Mouse (Mus musculus) cerebellum, postnatal 25 days (tissue): ENCODE results near the gene Gm13040.
"Not testable (repeated sequence)": the region's sequence is repeated elsewhere in the genome, so short reads cannot be mapped to it uniquely, and the experiment has no call there.

Source experiments
- DNase-seq, 2 experiments: peaks; one replicate each; pipeline ENCODE4 v3.0.0; 2021; ENCODE audit warnings: mixed read lengths in 2 of 2

Gm13040 gene

DNA sequence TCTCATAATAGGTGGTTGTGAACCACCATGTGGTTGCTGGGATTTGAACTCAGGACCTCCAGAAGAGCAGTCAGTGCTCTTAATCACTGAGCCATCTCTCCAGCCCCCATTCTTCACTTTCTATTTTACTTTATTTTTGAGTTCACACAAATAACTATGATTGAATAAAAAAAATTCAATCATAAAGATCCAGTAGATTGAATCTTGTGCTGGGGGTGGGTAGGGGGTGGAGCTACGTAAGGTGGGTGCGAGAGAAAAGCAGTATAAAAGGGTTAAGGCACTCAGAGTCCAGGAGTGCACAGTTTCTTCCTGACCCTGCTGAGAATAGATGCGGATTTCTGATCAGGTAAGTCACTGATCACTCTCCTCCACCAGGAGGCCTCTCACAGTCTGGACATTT is at the start of gene Gm13040:
Gene Gm13040, plus strand, starts transcription at position 301 of the 400 bp plus-strand sequence.
- DNase-seq: not testable (repeated sequence)

DNA sequence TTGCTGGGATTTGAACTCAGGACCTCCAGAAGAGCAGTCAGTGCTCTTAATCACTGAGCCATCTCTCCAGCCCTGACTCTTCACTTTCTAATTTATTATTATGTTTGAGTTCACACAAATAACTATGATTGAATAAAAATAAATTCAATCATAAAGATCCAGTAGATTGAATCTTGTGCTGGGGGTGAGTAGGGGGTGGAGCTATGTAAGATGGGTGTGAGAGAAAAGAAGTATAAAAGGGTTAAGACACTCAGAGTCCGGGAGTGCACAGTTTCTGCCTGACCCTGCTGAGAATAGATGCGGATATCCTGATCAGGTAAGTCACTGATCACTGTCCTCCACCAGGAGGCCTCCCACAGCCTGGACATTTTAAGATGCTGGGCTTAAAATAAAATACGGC is 24.7 kb upstream of the Gm13040 start, which contains the start of gene Gm13043:
Gene Gm13043, plus strand, starts transcription at position 301 of the 400 bp plus-strand sequence.
- no peak for DNase-seq

DNA sequence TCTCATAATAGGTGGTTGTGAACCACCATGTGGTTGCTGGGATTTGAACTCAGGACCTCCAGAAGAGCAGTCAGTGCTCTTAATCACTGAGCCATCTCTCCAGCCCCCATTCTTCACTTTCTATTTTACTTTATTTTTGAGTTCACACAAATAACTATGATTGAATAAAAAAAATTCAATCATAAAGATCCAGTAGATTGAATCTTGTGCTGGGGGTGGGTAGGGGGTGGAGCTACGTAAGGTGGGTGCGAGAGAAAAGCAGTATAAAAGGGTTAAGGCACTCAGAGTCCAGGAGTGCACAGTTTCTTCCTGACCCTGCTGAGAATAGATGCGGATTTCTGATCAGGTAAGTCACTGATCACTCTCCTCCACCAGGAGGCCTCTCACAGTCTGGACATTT is 15.6 kb downstream of the Gm13040 start, which contains the start of the genes BC080695 and Gm13057:
Gene BC080695, plus strand, starts transcription at position 301 of the 400 bp plus-strand sequence.
Gene Gm13057, plus strand, starts transcription at position 310 of the 400 bp plus-strand sequence.
- DNase-seq: not testable (repeated sequence)
